Comparison of ENCODE assay signal across 29 mouse cellular contexts in the genomic region with DNA sequence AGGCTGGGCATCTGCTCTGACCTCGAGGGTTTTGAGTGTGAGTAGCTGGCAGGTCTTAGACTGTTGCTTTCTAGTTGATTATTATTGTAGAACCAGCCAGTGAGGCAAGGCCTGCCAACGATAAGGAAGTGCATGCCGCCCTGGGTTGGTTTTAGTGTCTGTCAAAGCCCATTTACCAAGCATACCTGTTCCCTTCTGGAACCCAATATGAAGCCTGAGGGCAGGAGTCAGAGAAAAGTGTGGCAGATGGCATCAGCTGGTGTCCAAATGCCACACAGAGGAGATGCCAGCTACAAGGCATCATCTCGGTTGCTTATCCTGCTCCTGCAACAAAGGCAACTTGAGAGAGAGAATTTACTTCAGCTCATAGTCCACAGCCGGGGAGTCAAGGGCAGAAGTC. TPM values are rescaled to one million over a fixed set of nuclear protein-coding genes. Genes with fewer than 3 reads are reported as not detected.
A peak's percentile ranks its signal among the peaks of the same experiment; 100 is the strongest.
DNase-seq lines count a peak whose midpoint lies in the region; ATAC-seq lines count a peak whose summit lies in the region.
"Had no signal": no experiment of that assay in that cellular context is flagged by ENCODE, and none has a peak within 500 bp of the region (broad histone marks: within the 10 kb centered on the region; RNA-seq: fewer than 3 reads in every experiment).

No protein-coding gene starts in this region.

- H3K27ac ChIP-seq in liver, embryonic 11.5 days (ENCODE audit: low read depth, low read length), result no peak overlapping the region
- H3K27ac ChIP-seq: embryonic facial prominence, embryonic 12.5 days; hindbrain, embryonic 14.5 days; intestine, embryonic 15.5 days; liver, embryonic 13.5 days; midbrain, embryonic 15.5 days had no signal

- no peaks in the 10 kb centered on the region for H3K4me1 ChIP-seq in liver, embryonic 11.5 days (replicated peaks; ENCODE audit: control insufficient read depth, insufficient read depth, low read length)
- H3K4me1 ChIP-seq: embryonic facial prominence, embryonic 12.5 days had no signal

- H3K27me3 ChIP-seq in liver, embryonic 11.5 days (replicated peaks; ENCODE audit: control insufficient read depth, insufficient read depth, low read length), result peaks cover 20% of the 10 kb centered on the region
- H3K27me3 ChIP-seq: CH12.LX; intestine, embryonic 15.5 days; midbrain, embryonic 15.5 days had no signal

- H3K9me3 ChIP-seq in liver, embryonic 11.5 days (ENCODE audit: control insufficient read depth, low read length), result no peaks in the 10 kb centered on the region
- H3K9me3 ChIP-seq: embryonic facial prominence, embryonic 12.5 days; heart, embryonic 12.5 days; intestine, embryonic 15.5 days; liver, embryonic 13.5 days; megakaryocyte, embryonic 14.5 days; midbrain, embryonic 15.5 days had no signal

- peak; percentile 93 for ATAC-seq in cerebellum, adult (ENCODE audit: insufficient number of reproducible peaks, low FRiP score, low TSS enrichment)
- no peak for ATAC-seq in liver, embryonic 11.5 days (replicated peaks; ENCODE audit: low FRiP score)
- ATAC-seq: activated CD4-positive, CD25-positive, alpha-beta regulatory T cell, adult 4 months; forebrain, embryonic 14.5 days; intestine, embryonic 15.5 days; lung, postnatal 0 days; midbrain, embryonic 15.5 days had no signal

- no peak overlapping the region for H3K9ac ChIP-seq in liver, embryonic 11.5 days (ENCODE audit: low read depth, low read length)
- H3K9ac ChIP-seq: embryonic facial prominence, embryonic 12.5 days; heart, embryonic 12.5 days; hindbrain, embryonic 14.5 days; intestine, embryonic 15.5 days; liver, embryonic 13.5 days; midbrain, embryonic 15.5 days had no signal

- no peak for DNase-seq in cerebellum, postnatal 4 days (ENCODE audit: low spot score in 2 of 2)
- DNase-seq in brain, adult 2 months (ENCODE audit: low read depth, low spot score), result peak; percentile 94
- peak; percentile 73 for DNase-seq in cerebellum, adult 8-10 months
- DNase-seq in cerebellum, postnatal 25 days, result peak; percentile 82 to 84
- no peak for DNase-seq in liver, embryonic 11.5 days (ENCODE audit: low spot score)
- no peak for DNase-seq in kidney, adult 11 months
- DNase-seq: adrenal gland, adult 2 months; adrenal gland, postnatal 36 days; embryo, embryonic 11 days; gastrocnemius, postnatal 25 days; heart, adult 11 months; kidney, adult 9 months; kidney, postnatal 14 days; liver, embryonic 13.5 days; lung, adult 18-20 months; lung, postnatal 4 days; spleen, adult 18-20 months had no signal

- H3K4me3 ChIP-seq in liver, embryonic 11.5 days (ENCODE audit: low read depth, low read length), result no peak overlapping the region
- H3K4me3 ChIP-seq: embryonic facial prominence, embryonic 12.5 days; heart, embryonic 12.5 days; intestine, embryonic 15.5 days; liver, embryonic 13.5 days; megakaryocyte, embryonic 14.5 days; midbrain, embryonic 15.5 days had no signal

- WGBS in liver, embryonic 11.5 days, result 77% methylated on average over 5 of the region's 5 CpGs

- H3K4me2 ChIP-seq in liver, embryonic 11.5 days, result no peak overlapping the region
- H3K4me2 ChIP-seq: embryonic facial prominence, embryonic 12.5 days; heart, embryonic 12.5 days; hindbrain, embryonic 14.5 days; intestine, embryonic 15.5 days; liver, embryonic 13.5 days; midbrain, embryonic 15.5 days had no signal

- H3K36me3 ChIP-seq in liver, embryonic 11.5 days (ENCODE audit: control insufficient read depth, insufficient read depth, low read length), result no peaks in the 10 kb centered on the region
- H3K36me3 ChIP-seq: embryonic facial prominence, embryonic 12.5 days; heart, embryonic 12.5 days; intestine, embryonic 15.5 days; liver, embryonic 13.5 days; midbrain, embryonic 15.5 days had no signal

RNA-seq across cellular contexts. Expression of gene Drc1, which starts 59.6 kb away (rescaled TPM):
- 1.6 and 1.7 TPM in 2 replicates for polyA plus RNA-seq in liver, embryonic 11.5 days (2014; fragmentation: Nextera tagmentation; extraction: Ambion mirVana)
- polyA plus RNA-seq: adrenal gland, adult 2 months; urinary bladder, adult 2 months had no signal

Comparison
In these comparisons a context has a peak if more than half of its experiments do, and no peak if none do; other contexts are left out.
1. DNase-seq: peak in brain, adult 2 months (single experiment), cerebellum, adult 8-10 months (single experiment) and cerebellum, postnatal 25 days (2 of 2); none in cerebellum, postnatal 4 days (0 of 2), liver, embryonic 11.5 days (single experiment) and kidney, adult 11 months (single experiment).